Mouse (Mus musculus): ENCODE data around the gene Gm21767. TPM values are rescaled to one million over a fixed set of nuclear protein-coding genes. Genes with fewer than 3 reads are reported as not detected.
"Not testable (repeated sequence)": the region's sequence is repeated elsewhere in the genome, so short reads cannot be mapped to it uniquely, and the experiment has no call there.

Gm21767 gene
- total RNA-seq (2021): not detected
- long read RNA-seq, experiment 1: 0 reads
- long read RNA-seq, experiment 2: 0 reads

DNA sequence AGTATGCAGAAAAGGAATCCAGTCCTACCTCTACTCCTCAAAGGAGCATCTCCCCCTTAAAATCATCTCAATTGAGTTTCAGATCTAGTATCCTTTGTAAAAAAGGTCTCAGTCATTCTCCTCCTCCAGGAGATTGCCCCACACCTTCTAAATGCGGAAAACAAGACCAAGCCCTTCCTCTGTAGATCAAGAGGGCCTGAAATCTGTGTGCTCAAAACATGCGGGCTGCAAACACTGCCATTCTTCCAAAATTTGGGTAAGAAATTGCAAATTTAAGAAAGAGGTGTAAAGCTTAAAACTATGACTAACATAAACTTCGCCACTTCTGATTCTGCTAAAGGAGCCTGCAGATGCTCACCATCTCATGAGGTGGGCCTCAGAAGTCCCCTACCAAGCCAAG lies at the start of gene Gm21767:
TSS of gene Gm21767 (plus strand) at position 301 of the 400 bp plus-strand sequence.
- DNase-seq (ENCODE audit: low spot score in 2 of 2): not testable (repeated sequence)
